Mouse (Mus musculus): ENCODE results near the gene Mri1.
A peak's percentile ranks its signal among the peaks of the same experiment; 100 is the strongest.

Mri1 gene

GRCm38 (mm10) chr8:84202938-84203917 is 53.9 kb downstream of the Mri1 start:
- peak; percentile 70 to 75 for DNase-seq (ENCODE audit: low spot score in 2 of 2)

GRCm38 (mm10) chr8:84202466-84202865 is 54.7 kb downstream of the Mri1 start:
- peak; percentile 49 to 87 for DNase-seq (ENCODE audit: low spot score in 2 of 2)

GRCm38 (mm10) chr8:84201545-84202245 is 55.4 kb downstream of the Mri1 start:
- peak in 1 of 2 experiments; percentile 85 for DNase-seq (ENCODE audit: low spot score in 2 of 2)

GRCm38 (mm10) chr8:84200652-84201544 is 56.2 kb downstream of the Mri1 start:
- peak; percentile 84 to 86 for DNase-seq (ENCODE audit: low spot score in 2 of 2)

GRCm38 (mm10) chr8:84200126-84200555 is 57.0 kb downstream of the Mri1 start:
- DNase-seq (ENCODE audit: low spot score in 2 of 2) = no peak
